Mouse (Mus musculus): ENCODE measurements around the gene Pih1d1. TPM values are rescaled to one million over a fixed set of nuclear protein-coding genes. Genes with fewer than 3 reads are reported as not detected.

Pih1d1 gene
- total RNA-seq, 2 experiments from 2014 or later: 60.0 to 66.7 TPM

- intact Hi-C loops (cut with DNase I): loop anchor here (5.0 kb wide), 2 partner anchors 36 to 116 kb away; partner anchors contain the start of gene Slc17a7
- peak; percentile 48 to 81 for DNase-seq (ENCODE audit: extremely low spot score in 1 of 2, low spot score in 2 of 2)
These were observed 44.3 kb downstream of the Pih1d1 start for GRCm38 (mm10) chr7:45198435-45198834.

- DNase-seq (ENCODE audit: extremely low spot score in 1 of 2, low spot score in 2 of 2): no peak
These were observed 44.9 kb downstream of the Pih1d1 start for GRCm38 (mm10) chr7:45198961-45199360.

GRCm38 (mm10) chr7:45202654-45203053 lies 48.6 kb downstream of the Pih1d1 start:
- intact Hi-C loops (cut with DNase I): no loop called here
- DNase-seq (ENCODE audit: extremely low spot score in 1 of 2, low spot score in 2 of 2): no peak

More at GRCm38 (mm10) chr7:45198961-45199360, 44.9 kb downstream of the Pih1d1 start:
- intact Hi-C loops (cut with DNase I): loop anchor here (5.0 kb wide), 2 partner anchors 37 to 117 kb away; partner anchors contain the start of gene Slc17a7

- intact Hi-C loops (cut with DNase I): no loop called here
These were observed 50.5 kb downstream of the Pih1d1 start, which contains the start of gene Ccdc155 for GRCm38 (mm10) chr7:45204380-45205143. Gene Ccdc155 (minus strand): TSS chr7:45204892.

GRCm38 (mm10) chr7:45208260-45208659 lies 54.2 kb downstream of the Pih1d1 start:
- intact Hi-C loops (cut with DNase I): no loop called here

More at GRCm38 (mm10) chr7:45204380-45205143, 50.5 kb downstream of the Pih1d1 start, which contains the start of gene Ccdc155:
- DNase-seq (ENCODE audit: extremely low spot score in 1 of 2, low spot score in 2 of 2): peak; percentile 94 to 96

More at GRCm38 (mm10) chr7:45208260-45208659, 54.2 kb downstream of the Pih1d1 start:
- no peak for DNase-seq (ENCODE audit: extremely low spot score in 1 of 2, low spot score in 2 of 2)

Small RNAs within 50 kb of the gene (microRNA-seq; reads per million reads assigned to microRNA genes)
- gene Mir150 (736 reads per million, percentile 74 among the genes with 10 or more reads in this experiment), gene Mir5121 (29.0 reads per million, percentile 45 among the genes with 10 or more reads in this experiment), gene Mir7055 (2.3 reads per million)

Other genes with a start within 250 kb of the Pih1d1 start
- 100 to 1,000 TPM; 356 to 358 TPM for gene Ap2a1, start 224.8 kb upstream of the Pih1d1 start, total RNA-seq (2021)
- 1 to 10 TPM; 1.0 to 1.7 TPM for gene Tsks, start 211.1 kb upstream of the Pih1d1 start, total RNA-seq (2021)
- 10 to 100 TPM; 93.4 to 95.5 TPM for gene Cpt1c, start 179.5 kb upstream of the Pih1d1 start, total RNA-seq (2021)
- gene Prmt1, start 167.7 kb upstream of the Pih1d1 start, total RNA-seq (2021): 100 to 1,000 TPM; 253 to 257 TPM
- gene Irf3, start 156.7 kb upstream of the Pih1d1 start, total RNA-seq (2021): 10 to 100 TPM; 25.5 to 32.2 TPM
- 1 to 10 TPM; 3.8 to 5.1 TPM for gene Bcl2l12, start 155.6 kb upstream of the Pih1d1 start, total RNA-seq (2021)
- gene Scaf1, start 137.9 kb upstream of the Pih1d1 start, total RNA-seq (2021): 100 to 1,000 TPM; 156 to 160 TPM
- 1 to 10 TPM; 8.7 to 9.6 TPM for gene Rras, start 136.3 kb upstream of the Pih1d1 start, total RNA-seq (2021)
- 10 to 100 TPM; 67.4 to 68.0 TPM for gene Prr12, start 101.4 kb upstream of the Pih1d1 start, total RNA-seq (2021)
- 10 to 100 TPM; 50.1 to 52.3 TPM for gene Nosip, start 91.9 kb upstream of the Pih1d1 start, total RNA-seq (2021)
- 1 to 10 TPM; 5.3 to 9.0 TPM for gene Prrg2, start 91.6 kb upstream of the Pih1d1 start, total RNA-seq (2021)
- 1 to 10 TPM; 6.4 to 7.5 TPM for gene Rcn3, start 62.1 kb upstream of the Pih1d1 start, total RNA-seq (2021)
- gene Fcgrt, start 50.5 kb upstream of the Pih1d1 start, total RNA-seq (2021): 10 to 100 TPM; 16.5 to 18.7 TPM
- gene Rps11, start 29.9 kb upstream of the Pih1d1 start, total RNA-seq (2021): 100 to 1,000 TPM; 482 to 530 TPM
- 100 to 1,000 TPM; 739 TPM for gene Rpl13a, start 25.5 kb upstream of the Pih1d1 start, total RNA-seq (2021)
- not detected for gene Gm45713, start 18.1 kb upstream of the Pih1d1 start, total RNA-seq (2021)
- 1 to 10 TPM; 2.7 to 3.3 TPM for gene Flt3l, start 17.9 kb upstream of the Pih1d1 start, total RNA-seq (2021)
- gene Aldh16a1, start 281 bp downstream of the Pih1d1 start, total RNA-seq (2021): 10 to 100 TPM; 13.3 to 16.7 TPM
- gene Slc17a7, start 9.6 kb downstream of the Pih1d1 start, total RNA-seq (2021): 1,000 to 10,000 TPM; 1,057 to 1,070 TPM
- under 1 TPM in 1 of 2 experiments, not detected in 1; 0.17 TPM for gene Gfy, start 25.3 kb downstream of the Pih1d1 start, total RNA-seq (2021)
- gene Pth2, start 26.7 kb downstream of the Pih1d1 start, total RNA-seq (2021): not detected
- 1 to 10 TPM; 2.0 to 2.3 TPM for gene Ccdc155, start 50.6 kb downstream of the Pih1d1 start, total RNA-seq (2021)
- 10 to 100 TPM; 16.3 to 18.7 TPM for gene Dkkl1, start 57.8 kb downstream of the Pih1d1 start, total RNA-seq (2021)
- 1 to 10 TPM; 6.6 to 6.8 TPM for gene Tead2, start 61.5 kb downstream of the Pih1d1 start, total RNA-seq (2021)
- 1 to 10 TPM; 4.1 to 4.3 TPM for gene Cd37, start 84.8 kb downstream of the Pih1d1 start, total RNA-seq (2021)
- 1 to 10 TPM; 1.4 to 1.7 TPM for gene Slc6a16, start 86.8 kb downstream of the Pih1d1 start, total RNA-seq (2021)
- under 1 TPM; 0.41 to 0.60 TPM for gene Slc6a21, start 123.2 kb downstream of the Pih1d1 start, total RNA-seq (2021)
- gene Trpm4, start 179.5 kb downstream of the Pih1d1 start, total RNA-seq (2021): 10 to 100 TPM; 20.5 to 32.2 TPM
- gene Hrc, start 181.0 kb downstream of the Pih1d1 start, total RNA-seq (2021): 1 to 10 TPM in 1 of 2 experiments, under 1 TPM in 1; 0.99 to 1.3 TPM
- gene Ppfia3, start 212.7 kb downstream of the Pih1d1 start, total RNA-seq (2021): 100 to 1,000 TPM; 142 to 147 TPM
- gene Lin7b, start 216.3 kb downstream of the Pih1d1 start, total RNA-seq (2021): 100 to 1,000 TPM; 176 to 192 TPM
- gene Snrnp70, start 241.4 kb downstream of the Pih1d1 start, total RNA-seq (2021): 100 to 1,000 TPM; 352 to 384 TPM